Mouse (Mus musculus) thymus, postnatal 10 days (tissue): ENCODE measurements around the gene Kcnc2.
"Not testable (repeated sequence)": the region's sequence is repeated elsewhere in the genome, so short reads cannot be mapped to it uniquely, and the experiment has no call there.

Experiments used
- DNase-seq, 2 experiments: peaks; one replicate each; pipeline ENCODE4 v3.0.0; 2021; ENCODE audit warnings: low spot score in 2 of 2

Gene Kcnc2

DNA sequence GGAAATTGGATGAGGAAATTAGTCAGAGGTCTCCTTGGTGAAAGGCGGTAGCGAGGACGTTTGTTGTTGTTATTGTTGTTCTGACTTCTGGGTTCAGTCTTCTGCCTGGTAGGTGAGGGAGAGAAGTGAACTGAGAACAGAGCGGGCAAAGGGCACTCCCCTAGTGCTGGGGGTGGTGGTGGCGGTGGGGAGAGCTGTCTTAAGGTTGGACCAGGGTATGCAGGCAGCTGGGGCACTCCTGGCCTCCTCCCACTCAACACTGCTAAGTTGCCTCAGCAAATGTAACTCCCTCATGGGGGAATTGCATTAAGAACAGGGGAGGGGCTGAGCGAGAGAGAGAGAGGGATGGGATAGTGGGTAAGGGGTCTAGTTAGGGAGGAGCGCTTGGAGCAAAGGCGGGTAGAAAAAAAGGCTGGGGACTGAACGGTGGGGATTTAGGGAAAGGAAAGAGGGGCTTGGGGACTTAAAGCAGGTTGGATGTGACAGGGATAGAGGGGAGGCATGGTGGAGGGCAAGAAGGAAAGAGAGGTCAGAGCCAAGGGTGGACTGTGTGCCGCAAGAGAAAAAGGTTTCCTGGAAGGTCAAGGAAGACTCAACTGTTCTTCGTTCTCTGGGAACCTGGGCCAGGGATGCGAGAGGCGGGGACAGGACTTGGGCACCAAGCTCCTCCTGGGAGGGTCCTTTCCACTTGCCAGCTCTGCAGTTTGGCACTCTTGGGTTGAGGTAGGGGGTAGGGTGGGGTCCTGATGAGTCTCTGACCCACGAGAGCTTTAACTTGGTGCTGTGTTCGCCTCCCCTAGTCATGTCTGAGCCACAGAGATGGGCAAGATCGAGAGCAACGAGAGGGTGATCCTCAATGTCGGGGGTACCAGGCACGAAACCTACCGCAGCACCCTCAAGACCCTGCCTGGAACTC, at the start of gene Kcnc2:
Gene Kcnc2, plus strand, starts transcription at position 235 of the 916 bp plus-strand sequence.
- no peak for DNase-seq

DNA sequence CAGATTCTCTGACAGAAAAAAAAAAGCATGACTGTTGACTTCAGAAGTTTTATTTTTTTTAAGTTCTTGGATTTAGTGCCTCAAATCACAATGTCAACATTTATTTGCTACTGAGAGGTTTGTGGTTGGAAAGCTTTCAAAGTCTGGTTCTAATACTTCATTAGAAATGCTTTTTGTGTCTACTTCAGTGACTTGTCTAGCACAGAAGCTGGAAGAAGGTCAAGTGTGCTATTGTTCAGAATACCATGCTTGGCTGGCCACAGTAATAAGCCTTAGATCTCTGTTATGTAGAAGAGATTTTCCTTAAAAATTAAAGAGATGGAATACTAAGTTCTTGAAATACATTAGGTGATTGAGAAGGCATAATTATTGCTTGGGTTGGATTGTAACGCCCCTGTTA, 43.8 kb upstream of the Kcnc2 start:
- DNase-seq: no peak

DNA sequence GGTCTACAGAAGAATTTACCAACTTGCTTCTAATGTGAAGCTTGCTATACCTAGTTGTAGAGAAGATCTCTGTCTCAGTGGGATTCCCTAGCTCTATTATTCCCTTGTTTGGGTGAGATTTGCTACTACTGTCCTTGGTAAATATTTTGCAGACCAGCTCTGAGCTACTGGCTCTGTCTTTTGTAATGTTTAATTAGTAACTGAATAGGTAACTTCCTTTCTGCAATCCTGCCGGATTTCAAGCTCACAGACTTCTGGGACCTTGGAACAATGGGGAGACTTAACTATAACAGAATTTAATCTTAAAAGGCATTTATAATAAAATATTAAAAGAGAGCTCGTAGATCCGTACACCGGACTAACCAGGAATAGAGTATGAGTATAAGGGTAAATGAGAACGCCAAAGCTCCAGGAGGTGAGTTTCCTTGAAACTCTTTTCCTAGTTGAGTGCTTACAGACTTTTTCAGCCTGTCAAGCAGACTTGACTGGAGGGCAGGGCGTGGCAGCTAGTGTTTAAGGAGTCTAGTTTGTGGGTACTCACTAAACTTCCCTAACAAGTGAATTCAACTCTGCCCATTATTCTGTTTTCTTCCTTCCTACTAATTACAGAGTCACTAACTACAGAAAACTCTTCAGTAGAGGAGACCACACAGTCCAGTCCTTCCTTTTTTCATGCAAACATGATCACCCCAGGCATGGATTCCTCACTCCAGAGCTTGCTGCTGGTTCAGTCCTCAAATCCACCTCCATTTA, 41.7 kb upstream of the Kcnc2 start:
- DNase-seq: not testable (repeated sequence)

DNA sequence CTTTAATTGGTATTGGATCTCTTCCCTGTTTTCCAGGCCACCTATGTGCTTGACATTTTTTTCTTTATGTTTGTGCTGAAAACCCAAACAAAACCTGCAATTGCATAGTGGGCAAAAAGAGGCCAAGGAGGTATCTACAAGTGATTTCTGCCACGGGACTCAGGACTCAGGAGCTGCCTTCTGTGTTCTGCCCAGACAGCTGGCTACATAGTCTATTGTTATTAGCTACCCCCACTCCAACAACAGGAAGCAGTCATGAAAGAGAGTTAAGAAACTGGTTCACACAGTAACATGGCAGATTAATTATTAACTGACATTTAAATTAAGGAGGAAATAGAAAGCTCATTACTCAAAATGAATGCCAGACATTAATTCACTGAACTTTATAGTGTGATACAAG, 38.2 kb upstream of the Kcnc2 start:
- DNase-seq: not testable (repeated sequence)

DNA sequence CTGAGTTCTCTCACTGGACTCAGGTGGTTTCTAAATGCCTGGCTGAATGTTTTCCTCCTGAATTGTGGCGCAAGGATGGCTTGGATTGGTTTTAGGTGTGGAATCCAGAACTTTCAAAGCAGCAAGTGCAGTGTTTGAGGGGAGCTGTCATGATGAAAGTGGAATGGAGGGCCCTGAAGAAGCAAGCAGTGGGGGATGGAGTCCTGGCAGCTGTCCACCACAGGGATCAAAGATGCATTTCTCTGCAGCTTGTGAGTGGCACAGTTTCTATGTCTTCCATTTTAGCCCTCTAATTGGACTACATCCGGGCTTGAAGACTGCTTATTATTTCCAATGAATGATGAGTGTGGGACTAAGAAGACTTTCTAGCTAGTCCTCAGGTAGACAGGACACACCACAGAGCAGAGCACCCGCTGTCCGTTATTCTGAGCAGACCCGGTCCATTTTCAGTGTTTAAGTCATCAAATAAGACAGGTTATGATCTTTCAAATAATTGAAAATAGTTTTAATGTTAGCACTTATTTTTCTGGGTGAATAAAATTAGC, 35.5 kb upstream of the Kcnc2 start:
- not testable (repeated sequence) for DNase-seq

DNA sequence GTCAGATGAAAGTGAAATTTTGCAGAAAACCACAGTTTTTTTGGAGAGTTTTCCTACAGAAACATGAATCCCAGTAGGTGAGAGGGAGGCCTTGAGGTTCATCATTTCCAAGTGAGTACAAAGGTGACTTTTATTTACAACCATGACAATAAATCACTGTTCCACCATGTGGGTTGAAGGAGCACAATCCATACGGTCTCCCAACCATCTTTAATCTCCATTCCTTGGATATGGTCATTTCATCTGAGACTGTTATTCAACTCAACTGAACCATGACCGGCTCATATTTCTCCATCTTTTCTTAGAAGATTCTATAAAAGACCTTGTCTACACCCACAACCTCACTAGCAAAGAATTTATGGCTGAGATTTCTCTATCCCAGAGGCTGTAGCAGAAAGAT, 22.6 kb upstream of the Kcnc2 start:
- no peak for DNase-seq

DNA sequence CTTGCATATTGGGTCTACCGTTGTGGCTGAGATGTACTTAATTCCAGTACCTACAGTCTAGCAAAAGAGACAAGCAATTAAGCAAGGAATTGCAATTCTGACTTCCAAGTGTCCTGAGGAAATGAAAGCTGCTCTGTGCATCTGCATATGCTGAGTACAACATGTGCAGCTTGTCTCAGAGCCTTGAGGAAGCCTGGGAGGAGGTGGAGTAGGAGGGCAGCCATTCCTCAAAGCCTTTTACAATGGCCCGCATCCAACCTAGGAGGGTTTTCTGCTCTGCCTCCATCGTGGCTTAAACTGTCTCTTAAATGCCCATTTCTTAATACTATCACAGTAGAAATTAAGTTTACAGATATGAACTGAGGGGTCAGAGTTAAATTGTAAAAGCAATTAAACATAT, 7.5 kb upstream of the Kcnc2 start:
- DNase-seq: no peak

DNA sequence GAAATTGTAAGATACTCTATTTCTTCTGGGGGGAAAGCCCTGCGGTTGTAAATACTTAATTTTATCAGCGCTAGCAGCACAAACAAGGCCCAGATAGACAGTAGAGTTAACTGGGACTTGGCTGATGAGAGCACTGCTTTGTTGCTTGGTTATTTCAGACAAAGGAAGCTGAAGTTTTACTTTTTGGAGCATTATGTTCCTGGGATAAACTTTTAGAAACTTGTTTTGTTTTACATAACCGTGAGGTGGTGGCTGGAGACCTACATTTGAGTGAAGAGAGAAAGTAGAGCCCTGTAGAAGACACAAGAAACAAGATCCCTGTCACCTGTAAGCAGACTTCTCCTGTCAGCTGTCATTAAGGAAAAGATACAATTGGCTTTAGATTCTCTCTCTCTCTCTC, 1.4 kb upstream of the Kcnc2 start:
- DNase-seq: no peak

DNA sequence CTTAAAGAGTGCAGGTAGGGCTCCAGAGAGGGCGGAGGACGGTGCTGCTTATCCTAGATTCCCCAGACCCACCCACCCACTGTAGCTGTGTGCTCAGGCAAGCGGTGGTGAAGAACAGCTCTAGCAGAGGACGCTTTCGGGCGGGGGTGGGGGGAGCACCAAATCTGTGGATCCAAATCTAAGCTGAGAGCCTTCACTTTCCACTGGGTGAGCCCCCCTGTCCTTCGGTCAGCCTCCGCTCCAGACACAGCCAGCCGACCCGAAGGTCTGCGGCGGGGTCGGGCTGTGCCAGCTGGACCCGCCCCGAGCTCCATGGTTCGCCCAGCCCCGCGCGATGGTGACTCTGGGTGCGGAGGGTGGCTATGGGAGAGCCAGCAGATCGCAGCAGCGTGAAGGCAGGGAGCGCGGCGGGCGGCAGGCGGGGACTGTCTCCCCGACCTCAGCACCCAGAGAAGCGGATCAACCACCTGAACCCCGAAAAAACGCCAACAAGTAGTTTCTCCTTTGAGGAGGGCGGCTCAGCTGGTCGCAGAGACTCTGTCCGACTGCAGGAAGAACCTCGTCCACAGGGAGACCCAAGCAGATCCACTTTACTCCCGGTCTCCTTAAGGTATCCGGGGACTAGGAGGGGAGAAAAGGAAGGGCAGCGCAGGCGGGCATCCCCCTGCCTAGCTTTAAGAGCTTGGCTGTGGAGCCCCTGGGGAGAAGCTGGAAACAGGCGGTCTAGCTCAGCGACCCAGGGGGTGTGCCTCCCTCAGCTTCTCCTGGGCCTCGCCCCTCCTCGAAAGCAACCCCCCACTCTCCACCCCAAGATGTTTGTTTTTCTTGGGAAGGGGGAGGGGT, 761 bp upstream of the Kcnc2 start:
- no peak for DNase-seq

DNA sequence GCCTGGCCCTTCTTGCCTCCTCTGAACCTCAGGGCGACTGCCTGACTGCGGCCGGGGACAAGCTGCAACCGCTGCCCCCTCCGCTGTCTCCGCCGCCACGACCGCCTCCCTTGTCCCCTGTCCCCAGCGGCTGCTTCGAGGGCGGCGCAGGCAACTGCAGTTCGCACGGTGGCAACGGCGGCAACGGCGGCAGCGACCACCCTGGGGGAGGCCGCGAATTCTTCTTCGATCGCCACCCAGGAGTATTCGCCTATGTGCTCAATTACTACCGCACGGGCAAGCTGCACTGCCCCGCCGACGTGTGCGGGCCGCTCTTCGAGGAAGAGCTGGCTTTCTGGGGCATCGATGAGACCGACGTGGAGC, 863 bp downstream of the Kcnc2 start:
- DNase-seq: peak in 1 of 2 experiments; percentile 5

DNA sequence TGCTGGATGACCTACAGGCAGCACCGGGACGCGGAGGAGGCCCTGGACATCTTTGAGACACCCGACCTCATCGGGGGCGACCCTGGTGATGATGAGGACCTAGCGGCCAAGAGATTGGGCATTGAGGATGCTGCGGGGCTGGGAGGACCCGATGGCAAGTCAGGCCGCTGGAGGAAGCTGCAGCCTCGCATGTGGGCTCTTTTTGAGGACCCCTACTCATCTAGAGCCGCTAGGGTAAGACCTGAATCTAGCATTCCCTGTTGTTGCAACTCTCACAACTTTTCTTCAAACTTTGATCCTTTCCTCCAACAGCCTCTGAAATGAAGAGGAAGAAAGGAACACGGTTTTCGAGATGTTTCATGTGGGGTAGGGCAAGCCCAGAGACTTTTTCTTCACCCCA, 1.2 kb downstream of the Kcnc2 start:
- no peak for DNase-seq

DNA sequence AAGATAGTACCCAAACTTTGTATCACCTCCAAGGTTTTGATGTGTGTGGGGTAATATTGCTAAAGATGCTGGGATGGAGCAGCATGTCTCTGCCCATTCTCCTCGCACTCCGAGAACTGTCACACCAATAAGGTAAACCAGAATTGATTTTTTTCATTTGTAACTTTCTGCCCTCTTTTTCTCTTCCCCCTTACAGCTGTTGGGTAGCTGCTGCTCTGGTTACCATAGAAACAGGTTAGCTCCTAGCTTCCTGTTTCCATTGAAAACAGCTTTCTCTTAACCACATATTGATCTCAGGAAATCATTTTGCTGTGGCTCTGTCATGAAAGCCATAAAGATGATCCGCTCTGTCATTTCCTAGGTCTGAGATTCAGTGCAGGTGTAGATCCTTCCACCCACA, 7.1 kb downstream of the Kcnc2 start:
- DNase-seq: no peak

DNA sequence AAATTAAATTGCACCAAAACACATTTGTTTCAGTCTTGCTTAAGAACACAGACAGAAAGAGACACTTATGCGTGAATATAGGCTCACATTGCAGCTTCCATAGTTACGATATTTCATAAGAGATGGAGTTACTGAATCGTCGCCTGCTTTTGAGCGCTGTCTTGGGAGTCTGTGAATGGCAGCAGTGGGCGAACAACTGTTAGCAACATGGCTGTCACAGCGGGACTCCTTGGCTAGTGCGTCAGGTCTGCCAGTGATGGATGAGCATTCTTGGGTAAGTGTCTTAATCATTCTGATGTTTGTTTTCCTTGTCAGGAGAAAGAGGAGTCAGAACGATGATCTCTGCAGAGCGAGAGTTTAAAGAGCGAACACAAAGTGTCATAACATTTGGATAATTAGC, 44.2 kb downstream of the Kcnc2 start:
- no peak for DNase-seq

DNA sequence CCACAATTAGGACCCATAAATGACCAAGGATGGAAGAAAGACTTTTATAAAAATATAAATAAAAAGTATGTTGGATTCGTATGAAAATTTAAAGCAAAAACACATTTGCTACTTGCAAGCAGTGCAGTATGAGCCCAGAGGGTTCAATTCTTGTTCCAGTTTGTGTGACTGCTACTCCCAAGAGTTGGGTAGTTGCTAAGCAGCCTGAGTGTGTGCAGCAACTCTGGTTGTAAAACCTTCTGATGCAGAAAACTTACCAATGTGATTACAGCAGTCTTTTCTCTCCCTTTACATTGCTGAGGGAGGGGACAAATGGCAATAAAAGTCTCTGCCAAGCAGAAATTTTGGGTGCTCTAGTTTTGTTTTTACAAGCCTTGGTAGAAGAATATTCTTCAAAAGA, 46.9 kb downstream of the Kcnc2 start:
- DNase-seq: no peak

DNA sequence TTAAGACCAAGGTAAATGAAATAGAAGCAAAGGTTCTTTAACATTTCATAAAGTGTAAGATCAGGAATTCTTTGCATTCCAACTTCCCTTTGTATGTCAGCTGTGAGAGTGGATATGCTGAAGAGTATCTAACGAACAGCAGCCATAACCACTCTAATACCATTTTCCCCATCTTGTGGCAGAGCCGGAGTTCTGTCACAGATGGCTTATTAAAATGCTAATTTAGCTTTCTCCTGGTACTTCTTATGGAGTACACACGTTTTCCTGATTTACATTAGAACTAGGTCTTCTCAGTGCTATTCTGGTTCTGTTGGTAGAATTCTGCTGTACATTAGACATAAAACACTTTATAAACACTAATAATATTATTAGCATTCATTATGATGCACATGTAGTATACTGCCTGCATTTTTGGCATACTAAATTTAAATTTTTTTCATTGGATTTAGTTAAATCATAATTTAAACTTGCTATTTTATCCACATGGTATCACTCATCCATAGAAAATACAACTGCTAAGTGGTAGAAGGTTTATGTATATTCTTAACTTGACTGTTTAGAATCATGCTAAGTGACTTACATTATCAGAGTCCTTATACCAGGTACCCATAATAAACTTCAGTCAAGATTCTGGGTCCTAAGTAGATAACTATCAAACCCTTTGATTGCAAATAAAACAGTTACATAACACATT, 86.9 kb downstream of the Kcnc2 start:
- DNase-seq: no peak

DNA sequence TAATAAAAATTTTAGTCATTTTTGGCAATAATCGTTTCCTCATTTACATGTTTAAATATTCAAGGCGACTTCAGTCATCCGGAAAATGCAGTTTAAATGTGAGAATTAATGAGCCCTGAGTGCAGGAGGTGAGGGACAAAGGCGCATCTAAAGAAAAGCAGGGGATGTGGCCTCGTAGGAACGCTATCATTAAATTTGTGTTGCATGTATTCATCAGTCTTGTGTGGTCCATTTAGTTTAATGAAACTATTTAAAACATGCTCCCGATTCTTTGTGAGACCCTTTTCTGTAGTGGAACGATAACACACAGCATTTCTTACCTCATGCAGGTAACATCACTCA, 87.4 kb downstream of the Kcnc2 start:
- no peak for DNase-seq

DNA sequence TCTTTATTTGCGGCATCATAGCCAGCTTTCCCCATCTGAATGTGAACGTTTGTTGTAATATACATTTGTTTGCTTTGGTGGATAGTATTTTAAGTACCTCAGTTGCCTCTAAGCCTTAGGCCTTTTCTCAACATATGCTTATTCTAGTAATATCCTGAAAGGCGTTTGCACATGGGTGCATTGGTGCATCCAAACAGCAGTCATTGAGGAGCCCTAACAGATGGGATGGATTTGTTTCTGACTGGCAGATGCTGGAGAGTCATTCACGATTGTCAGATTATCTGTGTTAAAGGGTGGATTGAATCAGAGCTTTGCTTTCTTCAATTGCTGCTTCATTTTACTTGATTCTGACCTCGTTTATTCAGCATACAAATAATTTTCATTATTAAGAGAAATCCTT, 89.8 kb downstream of the Kcnc2 start:
- DNase-seq: no peak

DNA sequence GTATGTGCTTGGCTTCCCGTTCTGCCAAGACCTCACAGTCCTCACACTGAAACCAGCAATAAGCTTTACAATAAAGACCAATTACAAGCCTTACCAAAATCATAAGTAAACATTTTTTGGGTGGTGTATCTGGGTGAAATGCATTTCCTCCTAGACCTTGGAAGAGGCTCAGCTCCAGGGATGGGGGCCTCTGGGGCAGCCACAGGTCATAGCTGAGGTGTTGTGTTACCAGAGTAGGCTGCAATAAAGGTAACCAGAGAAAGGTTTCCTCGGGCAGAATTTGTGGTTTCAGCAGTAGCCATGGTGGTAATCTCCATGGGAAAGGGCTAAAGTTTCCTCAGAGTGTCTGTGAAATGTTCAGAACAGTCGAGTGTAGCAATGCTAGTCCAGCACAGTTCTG, 97.4 kb downstream of the Kcnc2 start:
- no peak for DNase-seq

DNA sequence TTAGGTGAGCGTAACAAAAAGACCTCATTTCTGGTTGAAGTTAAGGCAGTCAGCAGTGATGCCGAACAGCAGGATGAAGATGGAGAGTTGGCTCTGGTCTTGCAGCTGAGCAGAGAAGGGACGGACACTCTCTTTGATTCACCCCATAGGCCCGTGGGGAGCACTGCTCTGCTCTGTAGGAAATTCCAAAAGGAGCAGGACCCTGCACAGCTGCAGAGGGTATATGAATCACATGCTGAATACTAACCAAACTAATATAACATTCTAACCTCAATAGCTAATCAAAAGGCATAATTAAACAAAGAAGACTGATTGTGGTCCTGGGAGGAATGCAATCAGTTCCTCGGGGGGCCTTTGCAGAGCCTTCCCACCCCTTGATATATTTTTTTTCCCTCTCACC, 106.2 kb downstream of the Kcnc2 start:
- DNase-seq: no peak

DNA sequence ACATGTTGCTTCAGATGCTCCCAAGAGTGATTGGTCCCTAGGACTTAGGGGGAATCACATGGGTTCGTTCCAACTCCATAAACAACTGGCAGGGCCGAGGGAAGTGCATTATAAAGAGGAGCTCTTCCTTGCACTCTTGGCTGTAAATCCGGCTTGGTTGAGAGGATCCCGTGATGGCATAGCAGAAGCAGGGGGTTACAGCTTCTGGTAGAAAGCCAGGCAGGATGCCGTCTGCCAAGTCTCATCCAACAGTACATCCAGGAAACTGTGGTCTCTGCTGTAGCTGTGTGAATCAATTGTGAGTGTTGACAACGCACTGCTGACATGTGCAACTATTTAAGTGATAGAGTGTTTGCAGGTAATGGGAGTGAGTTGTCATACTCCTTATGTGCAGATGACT, 107.5 kb downstream of the Kcnc2 start:
- no peak for DNase-seq

DNA sequence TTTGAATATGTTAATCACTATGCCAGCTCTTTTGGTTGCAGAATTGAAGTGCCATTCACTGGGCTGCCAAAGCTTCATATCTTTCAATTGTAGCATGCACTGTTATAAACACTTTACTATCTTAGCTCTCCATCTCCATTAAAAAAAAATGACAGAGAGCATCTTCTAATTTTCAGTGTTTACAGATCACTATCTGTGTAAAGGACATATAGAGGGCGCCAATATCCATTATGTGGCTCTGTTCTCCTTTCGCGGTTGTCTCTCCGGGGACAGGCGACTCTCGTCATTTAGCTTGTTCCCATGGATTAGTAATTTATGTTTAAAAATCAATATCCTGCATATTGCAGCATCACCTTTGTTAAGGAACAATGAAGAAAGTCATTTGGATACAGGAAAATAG, 109.7 kb downstream of the Kcnc2 start:
- no peak for DNase-seq
